Mouse (Mus musculus): Measurements from ENCODE around the gene Prkce. TPM values are rescaled to one million over a fixed set of nuclear protein-coding genes. Genes with fewer than 3 reads are reported as not detected.

Gene Prkce
- polyA plus RNA-seq, 1 experiment from 2014 or later: 6.7 TPM

DNA sequence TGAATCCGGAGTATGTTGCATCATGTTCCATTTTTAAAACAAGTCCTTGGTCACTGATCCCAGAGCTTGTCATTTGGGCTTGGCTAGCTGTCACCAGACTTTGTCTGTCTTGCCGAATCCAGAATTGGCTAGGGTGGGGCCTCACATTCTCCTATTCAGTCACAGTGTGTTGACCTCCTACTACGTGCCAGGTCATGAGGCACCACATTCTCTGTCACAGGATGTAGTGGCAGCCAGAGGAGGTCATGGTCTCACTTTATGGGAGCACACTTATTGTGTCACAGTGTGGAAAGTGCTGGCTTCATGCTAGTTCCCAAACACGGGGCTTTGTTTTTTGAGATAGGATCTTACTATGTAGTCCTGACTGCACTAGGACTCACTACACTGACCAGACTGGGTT is 333.8 kb downstream of the Prkce start:
- no peaks in the 10 kb centered on the region for H3K9me3 ChIP-seq
- no peaks in the 10 kb centered on the region for H3K27me3 ChIP-seq
- peaks cover 40% of the 10 kb centered on the region for H3K4me1 ChIP-seq
- peaks cover 5% of the 10 kb centered on the region; the same call in 1 of the 2 replicates for H3K36me3 ChIP-seq
- H3K9ac ChIP-seq: no peak overlapping the region
- no peak overlapping the region for H3K4me2 ChIP-seq (replicated peaks)
- WGBS: 87% methylated on average over 4 of the region's 4 CpGs
- ATAC-seq (ENCODE audit: low FRiP score, low read depth): no peak
- H3K4me3 ChIP-seq: no peak overlapping the region
- H3K27ac ChIP-seq: no peak overlapping the region

DNA sequence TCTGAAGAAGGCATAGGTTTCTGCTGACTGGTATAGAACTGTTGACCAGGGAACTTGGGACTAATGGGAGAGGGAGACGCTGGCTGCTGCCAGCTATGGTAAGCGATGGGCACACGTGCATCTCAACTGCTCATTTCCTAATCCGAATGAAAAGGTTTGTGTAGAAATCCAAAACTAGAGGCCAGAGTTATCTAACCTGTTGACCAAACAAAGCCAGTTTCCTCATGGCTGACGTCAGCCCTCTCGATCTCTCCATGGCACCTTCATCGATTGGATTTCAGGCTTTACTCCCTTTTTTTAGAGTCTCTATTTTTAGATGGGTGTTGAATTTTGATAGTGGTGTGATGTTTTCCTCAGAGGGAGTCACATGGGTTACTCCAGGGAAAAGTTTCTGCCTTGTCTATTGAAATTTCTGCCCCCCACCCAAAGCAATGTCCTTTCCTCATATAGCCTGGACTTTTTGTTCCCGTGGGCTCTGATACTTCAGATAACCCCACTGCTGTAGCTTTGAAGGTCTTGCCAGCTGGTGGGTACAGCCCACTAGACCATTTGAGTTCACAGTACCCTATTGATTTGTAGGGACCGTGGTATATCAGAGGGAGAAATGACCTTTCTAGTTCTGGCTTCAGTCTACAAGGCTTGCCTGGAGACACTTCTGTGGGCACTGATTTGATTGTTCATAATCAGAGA is 335.8 kb downstream of the Prkce start:
- Histone ChIP-seq H3K27me3 (no peaks in the 10 kb centered on the region), H3K4me1 (peaks cover 40% of the 10 kb centered on the region), H3K27ac (no peak overlapping the region), H3K9me3 (no peaks in the 10 kb centered on the region), H3K36me3 (peaks cover 4% of the 10 kb centered on the region; the same call in 1 of the 2 replicates), H3K4me2 (replicated peaks) (no peak overlapping the region), H3K9ac (no peak overlapping the region), H3K4me3 (no peak overlapping the region)
- ATAC-seq (ENCODE audit: low FRiP score, low read depth): no peak
- WGBS: 95% methylated on average over 9 of the region's 9 CpGs

DNA sequence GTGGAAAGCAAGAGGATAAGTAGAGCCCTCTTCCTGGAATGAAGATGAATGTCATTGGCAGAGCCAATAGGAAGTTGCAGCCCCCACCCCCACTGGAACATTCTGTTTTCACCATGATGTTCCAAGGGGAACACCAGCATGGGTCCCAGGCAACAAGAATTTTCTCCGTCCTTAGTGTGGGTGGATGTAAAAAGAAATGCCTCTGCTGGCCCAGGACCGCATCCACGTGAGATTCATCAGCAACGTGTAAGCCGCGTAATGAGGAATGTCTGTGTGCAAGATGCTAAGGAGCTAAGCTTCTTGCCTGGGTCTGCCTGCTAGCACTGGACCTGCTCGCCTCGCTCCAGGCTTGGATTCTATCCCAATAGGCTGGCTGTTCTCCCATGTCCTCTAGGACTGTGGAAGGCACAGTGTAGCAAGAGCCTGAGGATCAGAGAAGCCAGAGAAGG is 337.6 kb downstream of the Prkce start, which contains the start of gene Gm10309:
Gene Gm10309, minus strand, starts transcription at position 50 of the 449 bp plus-strand sequence.
- Histone ChIP-seq H3K27ac (no peak within 1 kb of the TSS), H3K4me1 (peaks cover 29% of the 10 kb centered on the region), H3K9me3 (no peaks in the 10 kb centered on the region), H3K27me3 (no peaks in the 10 kb centered on the region), H3K36me3 (no peaks in the 10 kb centered on the region), H3K9ac (no peak within 1 kb of the TSS), H3K4me2 (replicated peaks) (no peak within 1 kb of the TSS), H3K4me3 (no peak within 1 kb of the TSS)
- ATAC-seq (ENCODE audit: low FRiP score, low read depth): no peak
- WGBS: 80% methylated on average over 8 of the region's 8 CpGs

DNA sequence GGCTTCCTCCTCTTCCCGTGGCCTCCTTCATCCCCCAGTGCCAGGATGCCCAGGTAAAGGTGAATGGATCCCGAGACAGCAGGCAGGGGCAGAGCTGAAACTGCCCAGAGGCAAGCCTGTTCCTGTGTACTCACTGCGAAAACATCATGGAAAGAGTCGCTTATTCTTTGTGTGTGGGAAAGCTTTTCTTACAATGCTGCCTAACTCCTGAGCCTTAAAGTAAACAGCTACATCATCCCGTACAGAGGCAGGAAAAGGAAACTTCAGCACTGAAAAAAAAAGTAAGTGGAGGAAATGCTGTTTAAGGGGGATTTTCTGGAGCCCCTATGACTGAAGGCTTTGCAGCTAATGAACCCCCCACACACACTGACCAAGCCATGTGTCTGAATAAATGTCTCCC is 339.3 kb downstream of the Prkce start:
- H3K36me3 ChIP-seq: no peaks in the 10 kb centered on the region
- H3K27me3 ChIP-seq: no peaks in the 10 kb centered on the region
- peaks cover 28% of the 10 kb centered on the region for H3K4me1 ChIP-seq
- 75% methylated on average over 5 of the region's 5 CpGs for WGBS
- H3K9ac ChIP-seq: no peak overlapping the region
- no peak overlapping the region for H3K4me3 ChIP-seq
- no peak for ATAC-seq (ENCODE audit: low FRiP score, low read depth)
- no peaks in the 10 kb centered on the region for H3K9me3 ChIP-seq
- H3K4me2 ChIP-seq (replicated peaks): no peak overlapping the region
- no peak overlapping the region; the same call in 1 of the 2 replicates for H3K27ac ChIP-seq

DNA sequence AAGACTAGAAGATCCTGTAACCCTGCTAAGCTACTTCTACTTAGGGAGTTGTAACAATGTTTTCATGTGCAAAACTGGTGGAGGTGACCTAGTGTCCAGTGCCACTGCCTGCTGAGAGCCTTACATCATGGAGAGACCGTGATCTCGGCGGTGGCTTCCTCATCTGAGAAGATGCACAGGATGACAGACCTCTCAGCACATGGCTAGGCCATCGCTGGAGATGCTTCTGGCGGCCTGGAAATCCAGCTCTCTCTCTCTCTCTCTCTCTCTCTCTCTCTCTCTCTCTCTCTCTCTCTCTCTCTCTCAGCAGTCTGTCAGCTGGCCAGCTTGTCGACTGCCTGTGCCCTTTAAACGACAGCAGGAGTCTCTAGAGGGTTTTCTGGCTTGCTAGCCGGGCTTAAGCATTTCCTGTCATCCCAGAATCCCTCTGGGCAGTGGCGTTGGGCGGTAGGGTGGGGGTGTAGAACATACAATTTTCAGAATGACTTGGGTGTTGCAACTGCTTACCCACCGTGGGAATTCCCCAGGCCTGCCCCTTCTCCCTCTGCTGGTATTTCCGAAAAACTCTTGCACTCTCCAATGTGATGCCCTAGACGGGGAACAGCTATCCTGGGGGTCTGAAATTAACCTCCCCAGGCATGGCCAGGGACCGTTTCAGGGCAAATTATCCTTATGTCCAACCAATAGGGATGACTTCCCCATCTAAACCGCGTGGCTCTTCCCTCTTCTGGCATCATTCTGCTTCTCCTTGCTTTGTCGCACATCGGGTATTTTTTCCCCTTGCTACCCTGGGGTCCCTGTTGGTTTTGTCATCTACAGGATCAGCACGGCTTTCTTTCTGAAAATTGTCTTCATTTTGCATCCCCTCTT is 340.0 kb downstream of the Prkce start:
- Histone ChIP-seq H3K4me1 (peaks cover 28% of the 10 kb centered on the region), H3K36me3 (no peaks in the 10 kb centered on the region), H3K4me3 (no peak overlapping the region), H3K4me2 (replicated peaks) (no peak overlapping the region), H3K27ac (no peak overlapping the region), H3K9ac (no peak overlapping the region), H3K9me3 (no peaks in the 10 kb centered on the region), H3K27me3 (no peaks in the 10 kb centered on the region)
- 61% methylated on average over 19 of the region's 19 CpGs for WGBS
- no peak for ATAC-seq (ENCODE audit: low FRiP score, low read depth)

DNA sequence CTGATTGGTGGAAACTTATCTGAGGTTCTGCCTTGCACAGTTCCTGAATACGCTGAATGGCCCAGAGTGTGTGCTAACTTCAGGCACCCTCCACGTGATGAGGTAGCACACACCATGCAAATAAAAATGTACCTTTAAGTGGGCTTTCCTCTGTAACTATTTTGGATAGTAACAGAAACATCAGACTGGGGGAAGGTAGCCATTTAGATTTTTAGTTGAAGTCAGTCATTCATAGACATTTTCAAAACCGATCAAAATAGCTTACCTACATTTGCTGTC is 340.6 kb downstream of the Prkce start:
- WGBS: 86% methylated on average over 3 of the region's 3 CpGs
- Histone ChIP-seq H3K9me3 (no peaks in the 10 kb centered on the region), H3K27me3 (no peaks in the 10 kb centered on the region), H3K9ac (no peak overlapping the region), H3K4me1 (peaks cover 28% of the 10 kb centered on the region), H3K4me3 (no peak overlapping the region), H3K4me2 (replicated peaks) (no peak overlapping the region), H3K27ac (no peak overlapping the region), H3K36me3 (no peaks in the 10 kb centered on the region)
- ATAC-seq (ENCODE audit: low FRiP score, low read depth): no peak

DNA sequence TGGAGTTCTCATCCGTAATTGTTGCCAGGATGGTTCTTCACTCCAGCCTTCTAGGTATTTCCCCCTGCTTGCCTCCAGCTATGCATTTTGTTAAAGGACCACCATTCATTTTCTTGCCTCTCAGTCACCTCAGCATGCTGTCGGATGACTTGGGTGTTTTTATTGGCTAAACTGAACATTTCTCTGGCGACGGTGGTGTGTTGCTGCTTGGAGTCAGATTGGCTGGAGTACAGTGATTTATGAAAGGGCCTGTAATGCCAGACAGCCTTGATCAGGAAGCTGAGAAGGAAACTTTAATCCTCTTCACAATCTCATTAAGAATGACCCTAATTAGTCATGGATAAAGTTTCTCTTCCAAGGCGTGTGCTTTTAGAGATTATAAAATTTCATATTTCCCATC is 342.3 kb downstream of the Prkce start:
- WGBS: 23% methylated on average over 5 of the region's 5 CpGs
- Histone ChIP-seq H3K27ac (peak overlapping the region; percentile 63; the same call in 1 of the 2 replicates), H3K9ac (no peak overlapping the region), H3K36me3 (no peaks in the 10 kb centered on the region), H3K27me3 (no peaks in the 10 kb centered on the region), H3K4me3 (no peak overlapping the region), H3K4me1 (peaks cover 35% of the 10 kb centered on the region), H3K4me2 (replicated peaks) (no peak overlapping the region), H3K9me3 (no peaks in the 10 kb centered on the region)
- peak; percentile 51; the same call in 1 of the 2 replicates for ATAC-seq (ENCODE audit: low FRiP score, low read depth)

DNA sequence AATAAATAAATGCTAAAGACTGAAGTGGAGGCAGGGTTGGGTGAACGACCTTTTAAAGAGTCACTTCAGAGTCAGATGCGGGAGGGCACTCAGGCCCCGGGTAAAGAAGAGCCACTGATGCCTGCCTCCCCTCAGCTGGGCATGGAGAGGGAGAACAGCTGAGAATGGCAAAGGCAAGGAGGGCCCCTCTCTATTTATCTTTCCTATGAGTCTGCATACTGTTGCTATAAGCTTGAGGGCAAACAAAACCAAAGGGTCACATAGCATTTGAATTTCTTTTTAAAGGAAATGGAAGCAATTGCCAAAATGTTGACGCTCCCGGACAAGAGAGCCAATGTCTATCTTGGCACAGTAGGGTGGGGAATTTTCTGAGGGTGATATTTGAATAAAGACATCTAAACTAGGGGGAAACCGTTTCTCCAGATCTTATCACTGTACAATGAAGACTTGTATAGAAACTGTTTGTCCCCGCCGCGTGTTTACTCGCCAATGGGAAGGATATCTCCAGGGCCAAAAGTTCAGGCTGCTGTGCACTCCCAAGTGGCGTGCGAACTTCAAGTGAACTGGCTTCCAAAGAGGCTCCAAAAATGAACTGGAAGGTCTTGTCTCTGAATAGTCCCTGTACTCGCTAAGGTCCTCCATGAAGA is 347.5 kb downstream of the Prkce start:
- Histone ChIP-seq H3K4me2 (replicated peaks) (no peak overlapping the region), H3K4me1 (peaks cover 13% of the 10 kb centered on the region), H3K27me3 (no peaks in the 10 kb centered on the region), H3K4me3 (no peak overlapping the region), H3K9ac (no peak overlapping the region), H3K27ac (no peak overlapping the region), H3K9me3 (no peaks in the 10 kb centered on the region), H3K36me3 (no peaks in the 10 kb centered on the region)
- WGBS: 84% methylated on average over 13 of the region's 13 CpGs
- no peak for ATAC-seq (ENCODE audit: low FRiP score, low read depth)

DNA sequence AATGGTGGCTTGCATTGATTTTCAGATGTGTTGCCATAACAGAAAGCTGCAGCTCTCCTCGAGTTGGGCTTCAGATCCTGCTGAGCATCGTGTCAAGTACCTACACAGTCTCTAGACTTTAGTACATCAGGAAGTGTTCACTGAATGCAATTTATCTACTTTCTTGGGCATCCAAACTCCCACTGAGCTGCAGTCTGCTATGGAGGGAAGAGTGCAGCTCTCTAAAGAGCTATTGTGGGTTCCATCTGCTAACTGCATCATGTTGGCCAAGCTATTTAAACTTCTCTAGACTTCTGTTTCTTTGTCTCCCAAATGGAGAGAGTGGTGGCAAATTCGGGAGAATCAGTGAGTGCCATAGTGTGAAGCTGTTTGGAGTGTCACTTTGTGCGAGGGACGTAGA is 349.0 kb downstream of the Prkce start:
- WGBS: 83% methylated on average over 5 of the region's 5 CpGs
- Histone ChIP-seq H3K4me2 (replicated peaks) (no peak overlapping the region), H3K27me3 (no peaks in the 10 kb centered on the region), H3K9ac (no peak overlapping the region), H3K27ac (no peak overlapping the region), H3K9me3 (no peaks in the 10 kb centered on the region), H3K4me3 (no peak overlapping the region), H3K36me3 (no peaks in the 10 kb centered on the region), H3K4me1 (peaks cover 7% of the 10 kb centered on the region)
- ATAC-seq (ENCODE audit: low FRiP score, low read depth): no peak

DNA sequence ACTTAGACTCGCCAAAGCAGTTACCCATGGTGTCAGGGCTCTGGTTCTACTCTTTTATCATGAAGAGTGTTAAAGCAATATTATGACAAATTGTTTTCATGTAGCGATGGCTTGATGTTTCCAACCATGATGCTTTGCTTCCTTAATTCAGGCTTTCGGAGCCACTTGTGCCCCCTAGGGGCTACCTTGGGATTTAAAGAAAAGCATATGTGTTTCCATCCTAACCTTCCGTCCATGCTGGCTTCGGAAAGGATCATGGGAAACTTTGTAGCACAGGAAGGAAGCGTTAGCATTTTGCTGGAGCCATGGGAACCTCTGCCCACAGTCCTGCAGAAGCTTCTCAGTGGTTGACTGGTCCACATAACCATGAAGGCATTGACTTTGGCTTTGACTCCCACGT is 351.0 kb downstream of the Prkce start:
- 76% methylated on average over 7 of the region's 7 CpGs for WGBS
- H3K27me3 ChIP-seq: no peaks in the 10 kb centered on the region
- peaks cover 2% of the 10 kb centered on the region for H3K4me1 ChIP-seq
- H3K9me3 ChIP-seq: no peaks in the 10 kb centered on the region
- H3K4me2 ChIP-seq (replicated peaks): no peak overlapping the region
- H3K27ac ChIP-seq: no peak overlapping the region
- no peak overlapping the region for H3K4me3 ChIP-seq
- no peaks in the 10 kb centered on the region for H3K36me3 ChIP-seq
- H3K9ac ChIP-seq: no peak overlapping the region
- no peak for ATAC-seq (ENCODE audit: low FRiP score, low read depth)

DNA sequence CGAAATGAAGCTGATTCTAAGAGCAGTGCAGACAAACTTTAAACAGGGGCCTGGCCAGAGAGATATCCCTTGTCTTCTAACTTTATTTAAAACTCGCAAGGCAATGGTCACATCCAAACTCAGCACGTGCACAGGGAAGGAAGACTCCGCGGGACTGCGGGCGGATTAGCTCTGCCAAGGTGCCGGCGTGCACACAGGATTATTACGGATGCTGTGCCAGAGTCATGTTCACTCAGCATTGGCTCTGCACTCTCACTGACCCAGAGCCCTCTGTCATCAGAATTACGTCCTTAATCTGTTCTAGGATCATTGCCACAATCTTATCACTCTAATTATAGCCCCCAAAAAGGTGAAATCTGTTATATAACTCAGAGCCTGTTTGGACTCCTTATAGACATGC is 353.7 kb downstream of the Prkce start:
- ATAC-seq (ENCODE audit: low FRiP score, low read depth): no peak
- Histone ChIP-seq H3K27ac (no peak overlapping the region), H3K27me3 (no peaks in the 10 kb centered on the region), H3K9ac (no peak overlapping the region), H3K4me1 (no peaks in the 10 kb centered on the region; the same call in 1 of the 2 replicates), H3K36me3 (no peaks in the 10 kb centered on the region), H3K4me2 (replicated peaks) (no peak overlapping the region), H3K9me3 (no peaks in the 10 kb centered on the region), H3K4me3 (no peak overlapping the region)
- 91% methylated on average over 11 of the region's 11 CpGs for WGBS

DNA sequence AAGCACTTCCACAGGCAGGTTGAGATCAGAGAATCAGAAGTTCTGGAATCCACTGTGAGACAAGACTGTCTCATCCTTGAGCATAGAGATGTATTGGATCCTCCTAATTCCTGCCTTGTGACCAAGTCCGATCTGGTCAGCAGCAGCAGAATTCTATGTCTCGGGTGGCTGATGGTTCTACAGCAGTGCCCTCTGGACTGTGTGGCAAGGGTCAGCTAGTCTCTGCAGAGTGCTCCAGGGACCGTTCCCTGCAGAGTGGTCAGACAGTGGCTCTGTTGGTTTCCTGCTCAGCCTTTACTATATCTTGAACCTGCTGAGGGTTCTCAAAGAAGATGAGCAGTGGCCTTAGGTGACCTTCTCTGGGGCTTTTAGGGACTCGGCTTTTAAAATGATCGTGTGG is 355.1 kb downstream of the Prkce start:
- H3K4me3 ChIP-seq: no peak overlapping the region
- no peak overlapping the region for H3K4me2 ChIP-seq (replicated peaks)
- no peak overlapping the region for H3K9ac ChIP-seq
- H3K9me3 ChIP-seq: no peaks in the 10 kb centered on the region
- H3K36me3 ChIP-seq: no peaks in the 10 kb centered on the region
- 91% methylated on average over 5 of the region's 5 CpGs for WGBS
- no peaks in the 10 kb centered on the region for H3K27me3 ChIP-seq
- peaks cover 5% of the 10 kb centered on the region; the same call in 1 of the 2 replicates for H3K4me1 ChIP-seq
- H3K27ac ChIP-seq: no peak overlapping the region
- ATAC-seq (ENCODE audit: low FRiP score, low read depth): no peak
